Mouse (Mus musculus) v-Abl transformed pro-B cells (cell line): Measurements from ENCODE around the gene Fmo3.

Experiments used
- in situ Hi-C, 2 experiments: fragments of 400-800 bp; cut with MboI; formaldehyde crosslinking; loops; one replicate each; pipeline ENCODE4 v1.15.1; 2025; ENCODE audit not compliant: unreplicated experiment in 2 of 2

Fmo3 gene

GRCm38 (mm10) chr1:162931310-162931875 lies 52.9 kb downstream of the Fmo3 start:
- in situ Hi-C loops, result no loop called here

GRCm38 (mm10) chr1:162930631-162931030 lies 53.7 kb downstream of the Fmo3 start:
- in situ Hi-C loops, result no loop called here

- in situ Hi-C loops, result no loop called here
These were observed 55.2 kb downstream of the Fmo3 start for GRCm38 (mm10) chr1:162929146-162929545.

- in situ Hi-C loops, result no loop called here
These were observed 59.2 kb downstream of the Fmo3 start for GRCm38 (mm10) chr1:162925121-162925520.

- in situ Hi-C loops, result no loop called here
These were observed 67.7 kb downstream of the Fmo3 start for GRCm38 (mm10) chr1:162916661-162917060.

- in situ Hi-C loops, result no loop called here
These were observed 69.3 kb downstream of the Fmo3 start for GRCm38 (mm10) chr1:162914932-162915556.

- in situ Hi-C loops, result no loop called here
These were observed 72.2 kb downstream of the Fmo3 start for GRCm38 (mm10) chr1:162912085-162912484.
